Mouse (Mus musculus): ENCODE measurements around the gene Six3. TPM values are rescaled to one million over a fixed set of nuclear protein-coding genes. Genes with fewer than 3 reads are reported as not detected.

Six3 gene
- polyA plus RNA-seq, 1 experiment from 2014 or later = 13.1 TPM

DNA sequence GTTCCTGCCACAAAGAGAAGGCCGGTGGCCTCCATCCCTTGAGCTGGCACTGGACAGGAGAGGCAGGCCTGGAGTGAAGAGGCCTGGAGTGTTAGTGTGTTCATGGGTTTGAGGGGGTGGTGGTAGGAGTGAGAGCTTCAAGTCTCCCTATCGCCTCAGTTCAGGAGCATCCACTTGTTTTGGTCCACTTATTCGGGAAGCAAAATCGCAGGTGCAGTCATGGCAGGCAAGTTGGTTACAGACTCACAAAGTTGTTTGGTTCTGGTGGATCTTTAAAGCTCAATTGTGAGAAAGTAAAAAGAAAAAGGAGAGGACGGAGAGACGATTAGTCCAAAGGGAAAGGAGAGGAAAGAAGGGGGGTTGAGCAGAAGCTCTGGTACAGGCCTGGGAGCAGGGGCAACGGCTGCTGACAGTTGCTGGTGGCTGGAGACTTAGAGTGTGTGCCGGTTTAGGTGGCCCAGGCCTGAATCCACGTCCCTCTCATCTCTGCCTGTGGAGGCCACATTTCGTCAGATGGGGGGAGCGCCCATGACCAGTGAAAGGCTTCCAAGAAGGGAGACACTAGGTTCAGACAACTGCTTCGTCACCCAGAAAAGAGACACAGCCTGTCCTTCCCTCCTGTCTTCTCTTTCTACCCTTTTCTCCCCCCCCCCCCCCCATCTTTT is 9.2 kb downstream of the Six3 start:
- Histone ChIP-seq H3K9me3 (no peaks in the 10 kb centered on the region), H3K27ac (peak overlapping the region; percentile 95), H3K4me1 (peaks cover 98% of the 10 kb centered on the region), H3K4me3 (peak overlapping the region; percentile 76), H3K27me3 (ENCODE audit: poor library complexity, severe bottlenecking) (peaks cover 100% of the 10 kb centered on the region), H3K36me3 (replicated peaks) (peaks cover 13% of the 10 kb centered on the region)
- no peak for DNase-seq (ENCODE audit: extremely low spot score, low spot score)
- 1% methylated on average over 12 of the region's 12 CpGs for WGBS

GRCm38 (mm10) chr17:85623161-85624050 is 10.0 kb downstream of the Six3 start:
- Histone ChIP-seq H3K27ac (peak overlapping the region; percentile 95), H3K27me3 (ENCODE audit: poor library complexity, severe bottlenecking) (peaks cover 100% of the 10 kb centered on the region), H3K4me3 (peak overlapping the region; percentile 76), H3K9me3 (no peaks in the 10 kb centered on the region), H3K36me3 (replicated peaks) (peaks cover 21% of the 10 kb centered on the region), H3K4me1 (peaks cover 98% of the 10 kb centered on the region)
- under 1% methylated on average over 52 of the region's 52 CpGs for WGBS
- DNase-seq (ENCODE audit: extremely low spot score, low spot score) = peak; percentile 61

DNA sequence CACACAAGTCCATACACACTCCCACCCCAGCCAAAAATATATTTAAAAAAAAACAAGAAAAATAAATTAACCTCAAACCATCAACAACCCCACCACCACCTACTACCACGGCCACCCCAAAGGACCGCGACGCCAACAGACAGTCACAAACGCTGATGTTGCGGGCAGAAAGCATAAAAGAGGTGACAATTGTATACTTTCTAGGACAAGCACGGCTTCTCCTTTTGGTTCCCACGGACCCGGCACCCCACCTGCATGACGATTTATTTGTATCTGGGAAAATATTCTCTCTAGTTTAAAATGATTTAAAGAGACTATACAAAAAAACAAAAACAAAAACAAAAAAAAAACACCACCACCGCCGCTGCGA is 10.6 kb downstream of the Six3 start:
- Histone ChIP-seq H3K9me3 (no peaks in the 10 kb centered on the region), H3K4me3 (peak overlapping the region; percentile 76), H3K36me3 (replicated peaks) (peaks cover 23% of the 10 kb centered on the region), H3K27ac (peak overlapping the region; percentile 95), H3K27me3 (ENCODE audit: poor library complexity, severe bottlenecking) (peaks cover 100% of the 10 kb centered on the region), H3K4me1 (peaks cover 98% of the 10 kb centered on the region)
- WGBS = 2% methylated on average over 13 of the region's 13 CpGs
- DNase-seq (ENCODE audit: extremely low spot score, low spot score) = no peak

- Histone ChIP-seq H3K4me1 (peaks cover 98% of the 10 kb centered on the region), H3K27me3 (ENCODE audit: poor library complexity, severe bottlenecking) (peaks cover 100% of the 10 kb centered on the region), H3K9me3 (no peaks in the 10 kb centered on the region), H3K4me3 (peak overlapping the region; percentile 76), H3K27ac (peak overlapping the region; percentile 95), H3K36me3 (replicated peaks) (peaks cover 23% of the 10 kb centered on the region)
- peak; percentile 70 for DNase-seq (ENCODE audit: extremely low spot score, low spot score)
- WGBS = 4% methylated on average over 26 of the region's 26 CpGs
Measured at GRCm38 (mm10) chr17:85624981-85625940, 11.9 kb downstream of the Six3 start.

GRCm38 (mm10) chr17:85626091-85626860 is 12.9 kb downstream of the Six3 start:
- peak overlapping the region; percentile 95 for H3K27ac ChIP-seq
- peaks cover 98% of the 10 kb centered on the region for H3K4me1 ChIP-seq
- WGBS = 30% methylated on average over 14 of the region's 14 CpGs
- H3K27me3 ChIP-seq (ENCODE audit: poor library complexity, severe bottlenecking) = peaks cover 100% of the 10 kb centered on the region
- no peak for DNase-seq (ENCODE audit: extremely low spot score, low spot score)
- H3K4me3 ChIP-seq = peak overlapping the region; percentile 76
- peaks cover 23% of the 10 kb centered on the region for H3K36me3 ChIP-seq (replicated peaks)
- H3K9me3 ChIP-seq = no peaks in the 10 kb centered on the region

DNA sequence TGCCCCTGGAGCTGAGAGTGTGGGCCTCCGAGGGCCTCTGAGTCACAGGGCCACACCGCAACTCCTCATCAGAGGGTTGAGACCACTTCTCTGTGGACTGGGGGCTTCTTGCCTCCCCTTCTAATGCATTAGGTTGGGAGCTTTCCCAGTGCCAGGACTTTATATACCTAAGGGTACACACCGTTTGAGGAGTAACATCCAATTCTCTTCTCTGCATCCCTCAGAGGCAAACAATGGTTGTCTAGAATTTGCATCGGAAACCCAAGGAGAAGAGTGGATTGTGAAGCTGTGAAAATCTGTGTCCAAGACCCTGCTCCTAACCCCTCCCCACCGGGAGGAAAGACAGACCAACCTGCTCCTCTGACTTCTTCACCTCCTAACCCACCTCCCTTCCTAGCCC is 14.3 kb downstream of the Six3 start:
- H3K36me3 ChIP-seq (replicated peaks) = peaks cover 23% of the 10 kb centered on the region
- 63% methylated on average over 5 of the region's 5 CpGs for WGBS
- H3K27me3 ChIP-seq (ENCODE audit: poor library complexity, severe bottlenecking) = peaks cover 100% of the 10 kb centered on the region
- peak overlapping the region; percentile 78 for H3K27ac ChIP-seq
- no peak for DNase-seq (ENCODE audit: extremely low spot score, low spot score)
- peak overlapping the region; percentile 5; the same call in 1 of the 2 replicates for H3K4me3 ChIP-seq
- peaks cover 90% of the 10 kb centered on the region for H3K4me1 ChIP-seq
- H3K9me3 ChIP-seq = no peaks in the 10 kb centered on the region

- peak; percentile 83 for DNase-seq (ENCODE audit: extremely low spot score, low spot score)
- 2% methylated on average over 8 of the region's 8 CpGs for WGBS
- H3K36me3 ChIP-seq (replicated peaks) = peaks cover 16% of the 10 kb centered on the region
- no peaks in the 10 kb centered on the region for H3K9me3 ChIP-seq
- peaks cover 87% of the 10 kb centered on the region for H3K4me1 ChIP-seq
- peak overlapping the region; percentile 7 for H3K4me3 ChIP-seq
- H3K27ac ChIP-seq = peak overlapping the region; percentile 78
- H3K27me3 ChIP-seq (ENCODE audit: poor library complexity, severe bottlenecking) = peaks cover 96% of the 10 kb centered on the region
Measured at GRCm38 (mm10) chr17:85628811-85629210, 15.4 kb downstream of the Six3 start.

- peaks cover 96% of the 10 kb centered on the region for H3K27me3 ChIP-seq (ENCODE audit: poor library complexity, severe bottlenecking)
- peak overlapping the region; percentile 78 for H3K27ac ChIP-seq
- H3K4me3 ChIP-seq = no peak overlapping the region
- no peaks in the 10 kb centered on the region for H3K9me3 ChIP-seq
- peaks cover 83% of the 10 kb centered on the region for H3K4me1 ChIP-seq
- WGBS = 66% methylated on average over 1 of the region's 1 CpGs
- H3K36me3 ChIP-seq (replicated peaks) = peaks cover 16% of the 10 kb centered on the region
- DNase-seq (ENCODE audit: extremely low spot score, low spot score) = no peak
Measured at GRCm38 (mm10) chr17:85629396-85629795, 16.0 kb downstream of the Six3 start.

- WGBS = 52% methylated on average over 22 of the region's 22 CpGs
- peaks cover 16% of the 10 kb centered on the region for H3K36me3 ChIP-seq (replicated peaks)
Measured at GRCm38 (mm10) chr17:85630296-85631050, 17.1 kb downstream of the Six3 start.

DNA sequence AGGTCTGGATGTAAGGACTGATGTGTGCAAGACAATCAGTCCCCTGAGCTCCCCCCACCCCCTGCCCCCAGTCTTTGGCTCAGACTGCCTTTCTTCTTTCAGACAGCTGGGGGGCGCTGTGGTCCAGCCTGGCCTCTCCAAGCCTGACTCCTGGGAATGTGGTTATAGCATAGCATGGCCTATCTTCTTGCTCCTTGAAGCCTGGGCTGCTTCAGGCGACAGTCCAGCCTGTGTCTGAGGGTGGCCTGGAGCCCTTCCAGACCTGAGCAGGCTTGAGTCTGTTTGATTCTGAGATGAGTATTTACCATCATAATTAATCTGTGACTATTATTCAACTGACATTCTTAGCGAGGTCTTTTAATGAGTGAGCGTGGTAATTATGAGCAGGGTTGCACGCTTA is 17.7 kb downstream of the Six3 start:
- Histone ChIP-seq H3K27me3 (ENCODE audit: poor library complexity, severe bottlenecking) (peaks cover 82% of the 10 kb centered on the region), H3K27ac (no peak overlapping the region), H3K9me3 (no peaks in the 10 kb centered on the region), H3K36me3 (replicated peaks) (peaks cover 16% of the 10 kb centered on the region), H3K4me1 (peaks cover 66% of the 10 kb centered on the region), H3K4me3 (no peak overlapping the region)
- no peak for DNase-seq (ENCODE audit: extremely low spot score, low spot score)
- WGBS = 62% methylated on average over 5 of the region's 5 CpGs

More at GRCm38 (mm10) chr17:85630296-85631050, 17.1 kb downstream of the Six3 start:
- no peak for DNase-seq (ENCODE audit: extremely low spot score, low spot score)
- Histone ChIP-seq H3K4me1 (peaks cover 72% of the 10 kb centered on the region), H3K9me3 (no peaks in the 10 kb centered on the region), H3K27me3 (ENCODE audit: poor library complexity, severe bottlenecking) (peaks cover 88% of the 10 kb centered on the region), H3K27ac (peak overlapping the region; percentile 53), H3K4me3 (0 out of 2 replicates have a peak overlapping the region, but pooled peaks have one; percentile 2)

DNA sequence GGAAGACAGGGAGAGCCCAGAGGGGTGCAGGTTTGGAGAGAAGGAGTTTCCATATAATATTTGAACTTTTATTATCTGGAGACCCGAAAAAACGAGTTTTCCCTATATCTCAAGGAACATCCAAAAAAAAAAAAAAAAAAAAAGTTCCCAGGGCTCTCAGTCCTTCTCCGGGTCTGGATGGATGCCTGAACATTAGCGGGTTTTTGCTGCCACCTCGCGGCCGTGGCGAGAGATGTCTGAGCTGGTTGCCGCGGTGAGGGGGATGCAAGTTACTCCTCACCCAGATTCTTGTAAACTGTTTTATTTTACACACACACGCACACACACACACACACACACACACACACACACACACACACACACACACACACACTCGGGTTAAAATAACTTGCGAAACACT is 20.2 kb downstream of the Six3 start:
- DNase-seq (ENCODE audit: extremely low spot score, low spot score) = peak; percentile 83
- Histone ChIP-seq H3K27me3 (ENCODE audit: poor library complexity, severe bottlenecking) (peaks cover 66% of the 10 kb centered on the region), H3K4me1 (peaks cover 41% of the 10 kb centered on the region), H3K27ac (no peak overlapping the region), H3K9me3 (no peaks in the 10 kb centered on the region), H3K36me3 (replicated peaks) (0 out of 2 replicates have a peak, but pooled peaks cover under 1% of the 10 kb centered on the region), H3K4me3 (no peak overlapping the region)
- 2% methylated on average over 13 of the region's 13 CpGs for WGBS
